Comparison of ENCODE assay signal across 21 mouse cellular contexts in the genomic region with DNA sequence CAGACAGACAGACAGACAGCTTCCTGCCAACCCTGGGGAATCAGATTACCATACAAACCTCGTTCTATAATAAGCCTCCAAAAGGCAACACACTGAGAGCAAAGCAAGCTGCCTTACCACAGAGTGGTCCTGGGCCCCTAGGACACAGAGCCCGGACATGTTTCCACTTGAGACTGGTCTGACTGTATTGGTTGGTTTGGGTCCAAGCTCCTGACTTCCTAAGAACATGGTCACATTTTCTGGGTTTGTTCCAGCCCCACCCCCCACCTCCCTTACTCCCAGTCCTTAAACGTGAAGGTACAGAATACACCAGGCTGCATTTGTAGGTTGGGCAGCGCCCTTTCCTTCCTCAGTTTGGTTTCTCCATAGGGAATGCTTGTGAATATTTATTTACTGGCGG. TPM values are rescaled to one million over a fixed set of nuclear protein-coding genes. Genes with fewer than 3 reads are reported as not detected.
DNase-seq lines count a peak whose midpoint lies in the region; ATAC-seq lines count a peak whose summit lies in the region.
"Had no signal": no experiment of that assay in that cellular context is flagged by ENCODE, and none has a peak within 500 bp of the region (broad histone marks: within the 10 kb centered on the region; RNA-seq: fewer than 3 reads in every experiment).

No protein-coding gene starts in this region.

- peaks cover 7 to 18% of the 10 kb centered on the region in 2 experiments for H3K4me1 ChIP-seq in heart, embryonic 14.5 days (ENCODE audit: control insufficient read depth in 2 of 2, insufficient read depth in 2 of 2, low read length in 2 of 2)
- peaks cover 54% of the 10 kb centered on the region for H3K4me1 ChIP-seq in midbrain, embryonic 13.5 days (replicated peaks)
- H3K4me1 ChIP-seq in midbrain, embryonic 14.5 days (ENCODE audit: control insufficient read depth, insufficient read depth, low read length) = peaks cover 8% of the 10 kb centered on the region
- H3K4me1 ChIP-seq in limb, embryonic 12.5 days (replicated peaks) = peaks cover 53% of the 10 kb centered on the region
- peaks cover 5% of the 10 kb centered on the region; the same call in 1 of the 2 replicates for H3K4me1 ChIP-seq in intestine, embryonic 15.5 days (replicated peaks)
- H3K4me1 ChIP-seq: liver, embryonic 15.5 days had no signal

- peak overlapping the region in 1 of 2 experiments; percentile 47; a peak in 1 of 4 replicates for H3K27ac ChIP-seq in heart, embryonic 14.5 days (replicated peaks in 1 of 2; ENCODE audit: control insufficient read depth in 1 of 2, insufficient read depth in 1 of 2, low read depth in 2 of 2, low read length in 2 of 2)
- 0 out of 2 replicates have a peak overlapping the region, but pooled peaks have one; percentile 59 for H3K27ac ChIP-seq in midbrain, embryonic 13.5 days
- H3K27ac ChIP-seq in midbrain, embryonic 14.5 days (replicated peaks; ENCODE audit: low read depth, low read length) = no peak overlapping the region
- 0 out of 2 replicates have a peak overlapping the region, but pooled peaks have one; percentile 5 for H3K27ac ChIP-seq in limb, embryonic 12.5 days
- H3K27ac ChIP-seq in intestine, embryonic 15.5 days = no peak overlapping the region
- H3K27ac ChIP-seq: embryonic facial prominence, embryonic 12.5 days; left cerebral cortex, adult 2 months; liver, embryonic 15.5 days; neural tube, embryonic 12.5 days had no signal

- H3K4me3 ChIP-seq in heart, embryonic 14.5 days (ENCODE audit: control insufficient read depth in 1 of 2, insufficient read depth in 1 of 2, low read depth in 1 of 2, low read length in 2 of 2) = no peak overlapping the region
- H3K4me3 ChIP-seq in midbrain, embryonic 13.5 days (replicated peaks) = no peak overlapping the region
- H3K4me3 ChIP-seq in midbrain, embryonic 14.5 days (replicated peaks; ENCODE audit: low read depth, low read length) = no peak overlapping the region
- no peak overlapping the region for H3K4me3 ChIP-seq in limb, embryonic 12.5 days (replicated peaks)
- H3K4me3 ChIP-seq in intestine, embryonic 15.5 days (replicated peaks) = no peak overlapping the region
- H3K4me3 ChIP-seq: embryonic facial prominence, embryonic 12.5 days; left cerebral cortex, adult 2 months; liver, embryonic 15.5 days; megakaryocyte, embryonic 14.5 days; neural tube, embryonic 12.5 days had no signal

- ATAC-seq in cerebellum, adult (ENCODE audit: insufficient number of reproducible peaks, low FRiP score, low TSS enrichment) = no peak
- no peak for ATAC-seq in heart, embryonic 14.5 days (ENCODE audit: insufficient number of reproducible peaks, insufficient read depth, low FRiP score, low read depth)
- ATAC-seq in midbrain, embryonic 13.5 days = no peak
- ATAC-seq in midbrain, embryonic 14.5 days (ENCODE audit: low FRiP score, low TSS enrichment) = no peak
- ATAC-seq in limb, embryonic 12.5 days (ENCODE audit: insufficient number of reproducible peaks, insufficient read depth, low FRiP score, low TSS enrichment, low read depth) = no peak
- ATAC-seq in intestine, embryonic 15.5 days = no peak

- peak; percentile 41 to 52 for DNase-seq in cerebellum, postnatal 14 days
- no peak for DNase-seq in heart, adult 8-10 months (ENCODE audit: low spot score)
- DNase-seq in midbrain, embryonic 14.5 days = no peak
- DNase-seq: adrenal gland, adult 2 months; kidney, adult 2 months; kidney, postnatal 14 days; lung, postnatal 10 days; thymus, postnatal 4 days had no signal

- no peak overlapping the region for H3K4me2 ChIP-seq in heart, embryonic 14.5 days (ENCODE audit: low read length)
- H3K4me2 ChIP-seq in midbrain, embryonic 13.5 days (replicated peaks) = no peak overlapping the region
- H3K4me2 ChIP-seq in midbrain, embryonic 14.5 days (ENCODE audit: low read length) = no peak overlapping the region
- no peak overlapping the region for H3K4me2 ChIP-seq in limb, embryonic 12.5 days
- H3K4me2 ChIP-seq in intestine, embryonic 15.5 days (replicated peaks) = no peak overlapping the region
- H3K4me2 ChIP-seq: embryonic facial prominence, embryonic 12.5 days; liver, embryonic 15.5 days; neural tube, embryonic 12.5 days had no signal

- H3K36me3 ChIP-seq in heart, embryonic 14.5 days (ENCODE audit: control insufficient read depth, insufficient read depth, low read length) = peaks cover 92% of the 10 kb centered on the region
- H3K36me3 ChIP-seq in midbrain, embryonic 13.5 days = peaks cover 14% of the 10 kb centered on the region; the same call in 1 of the 2 replicates
- no peaks in the 10 kb centered on the region for H3K36me3 ChIP-seq in midbrain, embryonic 14.5 days (ENCODE audit: control insufficient read depth, insufficient read depth, low read length)
- H3K36me3 ChIP-seq in limb, embryonic 12.5 days = peaks cover 6% of the 10 kb centered on the region; the same call in 1 of the 2 replicates
- no peaks in the 10 kb centered on the region for H3K36me3 ChIP-seq in intestine, embryonic 15.5 days
- H3K36me3 ChIP-seq: embryonic facial prominence, embryonic 12.5 days had no signal

- no peaks in the 10 kb centered on the region for H3K27me3 ChIP-seq in heart, embryonic 14.5 days (ENCODE audit: control insufficient read depth, insufficient read depth, low read length)
- H3K27me3 ChIP-seq in midbrain, embryonic 13.5 days = no peaks in the 10 kb centered on the region
- no peaks in the 10 kb centered on the region for H3K27me3 ChIP-seq in midbrain, embryonic 14.5 days (ENCODE audit: control insufficient read depth, insufficient read depth, low read length)
- no peaks in the 10 kb centered on the region for H3K27me3 ChIP-seq in limb, embryonic 12.5 days
- H3K27me3 ChIP-seq in intestine, embryonic 15.5 days (replicated peaks) = no peaks in the 10 kb centered on the region
- H3K27me3 ChIP-seq: CH12.LX; embryonic facial prominence, embryonic 12.5 days; liver, embryonic 15.5 days; neural tube, embryonic 12.5 days had no signal

- 0 out of 2 replicates have a peak overlapping the region, but pooled peaks have one; percentile 25 for H3K9ac ChIP-seq in heart, embryonic 14.5 days (ENCODE audit: low read length)
- no peak overlapping the region for H3K9ac ChIP-seq in midbrain, embryonic 13.5 days (replicated peaks)
- H3K9ac ChIP-seq in midbrain, embryonic 14.5 days (replicated peaks; ENCODE audit: low read length) = no peak overlapping the region
- no peak overlapping the region for H3K9ac ChIP-seq in limb, embryonic 12.5 days (replicated peaks)
- no peak overlapping the region for H3K9ac ChIP-seq in intestine, embryonic 15.5 days
- H3K9ac ChIP-seq: embryonic facial prominence, embryonic 12.5 days; liver, embryonic 15.5 days; neural tube, embryonic 12.5 days had no signal

- WGBS in heart, embryonic 14.5 days = 45% methylated on average over 5 of the region's 5 CpGs
- WGBS in midbrain, embryonic 13.5 days = 56% methylated on average over 5 of the region's 5 CpGs
- WGBS in midbrain, embryonic 14.5 days = 54% methylated on average over 5 of the region's 5 CpGs
- 57% methylated on average over 5 of the region's 5 CpGs for WGBS in limb, embryonic 12.5 days
- WGBS in intestine, embryonic 15.5 days = 62% methylated on average over 5 of the region's 5 CpGs

- no peaks in the 10 kb centered on the region for H3K9me3 ChIP-seq in heart, embryonic 14.5 days (ENCODE audit: control insufficient read depth, low read length)
- no peaks in the 10 kb centered on the region for H3K9me3 ChIP-seq in midbrain, embryonic 13.5 days
- H3K9me3 ChIP-seq in midbrain, embryonic 14.5 days (ENCODE audit: control insufficient read depth, low read length) = no peaks in the 10 kb centered on the region
- H3K9me3 ChIP-seq in limb, embryonic 12.5 days = no peaks in the 10 kb centered on the region
- no peaks in the 10 kb centered on the region for H3K9me3 ChIP-seq in intestine, embryonic 15.5 days
- H3K9me3 ChIP-seq: embryonic facial prominence, embryonic 12.5 days; liver, embryonic 15.5 days; megakaryocyte, embryonic 14.5 days; neural tube, embryonic 12.5 days had no signal

RNA-seq across cellular contexts. Expression of a gene that starts 52.0 kb away (rescaled TPM):
- polyA plus RNA-seq in heart, embryonic 14.5 days (2014; fragmentation: Nextera tagmentation; extraction: Ambion mirVana) = not detected in 2 replicates
- under 1 TPM in 2 of 4 experiments, not detected in 2; 0.09 to 0.14 TPM for total RNA-seq in heart, adult 8-10 months (2022)
- 0.07 and 0.23 TPM in 2 replicates for polyA plus RNA-seq in midbrain, embryonic 13.5 days (2015; fragmentation: Nextera tagmentation; extraction: Ambion mirVana)
- polyA plus RNA-seq in midbrain, embryonic 14.5 days (2014; fragmentation: Nextera tagmentation; extraction: Ambion mirVana) = not detected in 2 replicates
- 0.11 and 0.18 TPM in 2 replicates for polyA plus RNA-seq in limb, embryonic 12.5 days (2016; fragmentation: Nextera tagmentation; extraction: Ambion mirVana)
- 209 and 261 TPM in 2 replicates for polyA plus RNA-seq in intestine, embryonic 15.5 days (2015; fragmentation: Nextera tagmentation; extraction: Ambion mirVana)
- total RNA-seq: adrenal gland, adult 2 months; CH12.LX; gastrocnemius, adult 18-20 months; layer of hippocampus, adult 8-10 months had no signal

RNA-seq across cellular contexts. Expression of a gene that starts 57.6 kb away (rescaled TPM):
- polyA plus RNA-seq in heart, embryonic 14.5 days (2014; fragmentation: Nextera tagmentation; extraction: Ambion mirVana) = 40.5 and 40.9 TPM in 2 replicates
- total RNA-seq in heart, adult 8-10 months (2022) = 100 to 1,000 TPM; 122 to 159 (median 140) TPM
- 17.4 and 19.2 TPM in 2 replicates for polyA plus RNA-seq in midbrain, embryonic 13.5 days (2015; fragmentation: Nextera tagmentation; extraction: Ambion mirVana)
- 8.9 and 15.9 TPM in 2 replicates for polyA plus RNA-seq in midbrain, embryonic 14.5 days (2014; fragmentation: Nextera tagmentation; extraction: Ambion mirVana)
- polyA plus RNA-seq in limb, embryonic 12.5 days (2016; fragmentation: Nextera tagmentation; extraction: Ambion mirVana) = 13.3 and 14.4 TPM in 2 replicates
- polyA plus RNA-seq in intestine, embryonic 15.5 days (2015; fragmentation: Nextera tagmentation; extraction: Ambion mirVana) = 21.2 and 21.4 TPM in 2 replicates

Comparison
In these comparisons a context has a peak if more than half of its experiments do, and no peak if none do; other contexts are left out.
1. H3K27ac ChIP-seq: peak in midbrain, embryonic 13.5 days (single experiment) and limb, embryonic 12.5 days (single experiment); none in midbrain, embryonic 14.5 days (single experiment) and intestine, embryonic 15.5 days (single experiment).
2. DNase-seq: peak in cerebellum, postnatal 14 days (2 of 2); none in heart, adult 8-10 months (single experiment) and midbrain, embryonic 14.5 days (single experiment).
3. RNA of a gene that starts 52.0 kb away (polyA plus RNA-seq): 209 to 261 TPM in intestine, embryonic 15.5 days; 0.11 to 0.18 TPM in limb, embryonic 12.5 days, 0.07 to 0.23 TPM in midbrain, embryonic 13.5 days, not detected in midbrain, embryonic 14.5 days and not detected in heart, embryonic 14.5 days; every median in the first group is over 100 times any median in the second.